Mouse (Mus musculus): ENCODE measurements around the gene Spry2.

The Spry2 gene

GRCm38 (mm10) chr14:105896791-105897568 lies at the start of gene Spry2:
Gene Spry2, minus strand, starts transcription at chr14:105896819.
- DNase-seq (ENCODE audit: low spot score in 2 of 2), result peak; percentile 28 to 36

DNA sequence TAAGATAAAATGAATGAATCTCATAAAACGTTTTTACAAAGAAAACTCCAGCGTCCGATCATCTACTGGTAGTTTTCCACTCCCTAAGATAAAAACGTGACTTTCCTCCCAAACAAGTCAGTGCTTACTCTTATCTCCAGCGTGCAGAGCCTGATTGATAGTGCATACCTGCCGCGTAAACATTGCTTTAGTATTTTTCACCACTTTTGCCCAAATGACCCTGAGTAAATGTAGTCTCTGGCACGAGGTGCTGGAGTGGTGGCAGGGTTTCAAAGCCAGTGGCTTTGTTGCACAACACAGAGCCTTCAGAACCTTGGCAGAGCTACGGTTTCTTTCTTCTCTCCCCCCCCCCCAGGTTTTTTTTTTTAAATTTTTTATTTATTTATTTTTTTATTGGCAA lies 44.7 kb upstream of the Spry2 start:
- no peak for DNase-seq (ENCODE audit: low spot score in 2 of 2)

DNA sequence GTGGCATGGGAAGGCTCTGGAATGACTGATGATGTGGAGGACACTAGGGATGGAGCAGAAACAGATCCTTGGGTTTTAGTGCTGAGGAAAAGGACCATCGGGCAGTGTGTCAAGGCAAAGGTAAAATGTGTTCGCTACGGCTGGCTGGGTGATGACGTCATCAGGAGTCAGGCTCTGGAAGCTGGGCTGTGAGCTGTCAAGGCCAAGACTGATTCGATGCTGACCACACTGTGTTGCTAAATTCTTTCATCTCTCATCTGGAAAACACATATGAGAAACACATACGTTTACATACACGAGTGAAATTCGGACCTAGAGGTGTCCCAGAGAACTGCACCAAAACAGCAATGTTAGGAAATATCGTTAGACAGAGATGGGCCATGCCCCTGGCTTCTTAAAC lies 30.1 kb upstream of the Spry2 start:
- DNase-seq (ENCODE audit: low spot score in 2 of 2), result no peak

DNA sequence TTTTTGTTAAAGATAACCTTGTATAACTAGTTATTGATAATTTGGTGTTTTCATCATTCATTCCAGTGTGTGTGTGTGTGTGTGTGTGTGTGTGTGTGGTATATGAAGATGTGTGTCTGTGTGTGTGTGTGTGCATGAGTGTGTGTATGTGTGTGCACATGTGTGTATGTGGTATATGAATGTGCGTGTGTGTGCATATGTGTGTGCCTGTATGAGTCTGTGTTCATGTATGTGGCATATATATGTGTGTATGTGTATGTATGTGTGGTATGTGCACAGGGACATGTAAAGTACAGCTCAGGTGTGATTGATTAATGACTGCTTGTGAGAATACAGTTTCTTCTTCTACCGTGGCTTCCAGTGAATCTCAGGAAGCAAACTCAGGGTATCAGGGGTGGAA lies 28.7 kb upstream of the Spry2 start:
- no peak for DNase-seq (ENCODE audit: low spot score in 2 of 2)

GRCm38 (mm10) chr14:105924712-105925111 lies 28.1 kb upstream of the Spry2 start:
- DNase-seq (ENCODE audit: low spot score in 2 of 2), result no peak

GRCm38 (mm10) chr14:105922874-105923273 lies 26.3 kb upstream of the Spry2 start:
- no peak for DNase-seq (ENCODE audit: low spot score in 2 of 2)

GRCm38 (mm10) chr14:105922427-105922826 lies 25.8 kb upstream of the Spry2 start:
- DNase-seq (ENCODE audit: low spot score in 2 of 2), result no peak

DNA sequence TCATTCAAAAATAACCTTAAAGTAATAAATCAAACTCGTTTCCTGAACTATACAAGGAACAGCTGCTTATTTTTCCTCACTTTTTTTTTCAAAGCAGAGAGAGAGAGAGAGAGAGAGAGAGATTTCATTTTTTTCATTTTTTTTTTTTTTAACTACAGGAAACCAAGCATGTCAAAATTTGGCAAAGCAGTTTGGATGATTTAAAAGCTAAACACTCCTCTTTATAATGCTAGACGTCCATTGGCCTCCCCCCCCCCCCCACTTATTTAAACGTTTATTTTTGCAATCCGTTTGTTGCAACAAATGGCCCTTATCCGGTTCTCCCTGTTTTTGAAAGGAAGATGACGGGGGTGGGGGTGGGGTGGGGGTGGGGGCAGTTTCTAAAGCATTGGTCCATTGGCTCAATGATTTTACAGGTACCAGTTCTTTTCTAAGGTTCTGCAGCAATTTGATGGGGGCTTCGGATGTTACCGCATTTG lies 24.6 kb upstream of the Spry2 start:
- DNase-seq (ENCODE audit: low spot score in 2 of 2), result no peak

DNA sequence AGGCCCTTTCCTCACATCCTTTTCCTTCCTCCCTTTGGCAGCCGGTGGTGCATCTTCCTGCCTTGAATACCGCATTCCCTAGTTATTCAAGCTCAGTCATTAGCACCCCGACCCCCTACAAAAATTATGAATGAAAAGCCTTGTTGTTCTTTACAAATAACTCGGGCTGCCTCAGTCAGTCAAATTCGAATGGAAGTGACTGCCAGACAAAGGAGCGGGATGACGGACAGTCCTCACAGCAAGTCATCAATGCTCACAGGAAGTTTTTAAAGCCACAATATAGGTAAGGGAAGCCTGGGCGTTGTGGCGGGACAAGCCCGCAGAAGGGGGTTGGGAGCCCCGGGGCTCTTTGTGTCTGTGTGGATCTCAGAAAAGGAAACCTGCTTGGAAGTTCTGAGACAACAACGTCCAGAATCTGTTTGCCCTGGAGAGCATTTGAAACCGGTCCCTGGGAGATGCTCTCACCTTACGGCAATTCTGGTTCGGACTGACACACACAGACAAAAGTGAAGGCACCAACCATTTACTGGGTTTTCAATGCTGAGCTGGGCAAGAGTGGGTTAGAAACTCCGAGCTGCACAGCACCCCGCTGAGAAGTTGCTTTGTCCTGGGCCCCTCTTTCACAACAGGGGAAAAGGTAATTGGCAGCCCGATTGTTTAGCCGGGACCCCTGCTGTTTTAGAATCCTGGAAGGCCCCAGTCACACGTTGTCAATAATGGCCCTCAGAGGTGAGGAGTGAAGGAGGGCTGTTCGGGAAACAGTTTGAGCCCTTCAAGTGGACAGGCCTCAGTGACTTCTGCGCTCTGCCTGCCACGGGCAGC lies 24.0 kb upstream of the Spry2 start:
- DNase-seq (ENCODE audit: low spot score in 2 of 2), result no peak

- no peak for DNase-seq (ENCODE audit: low spot score in 2 of 2)
Observed at GRCm38 (mm10) chr14:105907216-105907615, 10.6 kb upstream of the Spry2 start.

DNA sequence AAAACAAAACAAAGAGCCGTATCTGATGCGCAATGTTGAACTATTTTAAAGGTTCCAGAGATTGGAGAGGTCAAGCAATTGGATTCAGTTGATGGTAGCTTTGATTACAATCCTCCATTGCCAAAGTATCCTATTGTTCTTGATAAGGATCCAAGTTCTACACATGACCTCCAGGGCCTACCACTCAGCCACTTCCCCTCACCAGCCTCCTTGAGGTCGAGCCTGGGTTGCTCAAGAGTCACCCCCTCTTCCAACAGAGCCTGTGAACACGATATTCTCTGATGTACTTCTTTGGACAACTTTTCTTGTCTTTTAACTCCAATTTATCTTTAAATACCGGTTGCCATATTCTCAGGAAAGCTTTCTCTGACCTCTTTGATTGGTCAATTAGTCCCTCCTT lies 9.3 kb upstream of the Spry2 start:
- DNase-seq (ENCODE audit: low spot score in 2 of 2), result no peak

- no peak for DNase-seq (ENCODE audit: low spot score in 2 of 2)
Observed at GRCm38 (mm10) chr14:105905509-105905908, 8.9 kb upstream of the Spry2 start.

DNA sequence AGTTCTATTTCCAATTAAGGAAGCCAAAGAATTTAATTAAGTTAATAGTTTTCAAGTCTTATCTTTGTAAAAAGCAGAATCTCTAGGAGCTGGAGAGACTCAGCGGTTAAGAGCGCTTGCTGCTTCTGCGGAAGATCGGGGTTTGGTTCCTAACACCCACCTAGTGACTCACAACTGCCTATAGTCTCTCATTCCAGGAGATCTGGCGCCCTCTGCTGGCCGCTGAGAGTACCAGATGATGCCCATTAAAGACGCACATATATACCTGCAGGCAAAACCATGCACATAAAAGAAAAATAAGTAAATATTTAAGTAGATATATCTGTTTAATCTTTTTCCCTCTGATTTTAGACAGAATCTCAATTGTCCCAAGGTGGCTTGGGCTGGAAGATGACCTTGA lies 6.2 kb upstream of the Spry2 start:
- DNase-seq (ENCODE audit: low spot score in 2 of 2), result peak; percentile 27 to 29

DNA sequence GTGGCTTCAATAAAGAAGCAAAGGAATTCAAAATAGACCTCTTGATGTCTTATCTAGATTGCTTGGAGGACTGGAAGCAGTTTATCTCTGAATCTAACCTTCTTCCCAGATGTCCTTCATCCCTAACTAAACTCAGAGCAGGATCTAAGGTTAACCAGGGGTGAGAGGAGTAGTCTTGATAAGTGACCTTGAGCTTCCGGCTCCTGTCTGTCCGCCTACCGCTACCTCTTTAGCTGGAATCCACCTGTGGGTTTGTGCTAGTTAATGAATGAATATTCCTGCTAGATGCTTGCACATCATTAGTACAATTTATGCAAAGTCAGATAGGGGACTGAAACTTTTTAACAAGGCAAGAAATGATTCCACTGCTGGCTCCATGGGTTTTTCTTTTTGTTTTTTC lies 4.2 kb upstream of the Spry2 start:
- DNase-seq (ENCODE audit: low spot score in 2 of 2), result no peak

- DNase-seq (ENCODE audit: low spot score in 2 of 2), result no peak
Observed at GRCm38 (mm10) chr14:105899116-105899515, 2.5 kb upstream of the Spry2 start.

DNA sequence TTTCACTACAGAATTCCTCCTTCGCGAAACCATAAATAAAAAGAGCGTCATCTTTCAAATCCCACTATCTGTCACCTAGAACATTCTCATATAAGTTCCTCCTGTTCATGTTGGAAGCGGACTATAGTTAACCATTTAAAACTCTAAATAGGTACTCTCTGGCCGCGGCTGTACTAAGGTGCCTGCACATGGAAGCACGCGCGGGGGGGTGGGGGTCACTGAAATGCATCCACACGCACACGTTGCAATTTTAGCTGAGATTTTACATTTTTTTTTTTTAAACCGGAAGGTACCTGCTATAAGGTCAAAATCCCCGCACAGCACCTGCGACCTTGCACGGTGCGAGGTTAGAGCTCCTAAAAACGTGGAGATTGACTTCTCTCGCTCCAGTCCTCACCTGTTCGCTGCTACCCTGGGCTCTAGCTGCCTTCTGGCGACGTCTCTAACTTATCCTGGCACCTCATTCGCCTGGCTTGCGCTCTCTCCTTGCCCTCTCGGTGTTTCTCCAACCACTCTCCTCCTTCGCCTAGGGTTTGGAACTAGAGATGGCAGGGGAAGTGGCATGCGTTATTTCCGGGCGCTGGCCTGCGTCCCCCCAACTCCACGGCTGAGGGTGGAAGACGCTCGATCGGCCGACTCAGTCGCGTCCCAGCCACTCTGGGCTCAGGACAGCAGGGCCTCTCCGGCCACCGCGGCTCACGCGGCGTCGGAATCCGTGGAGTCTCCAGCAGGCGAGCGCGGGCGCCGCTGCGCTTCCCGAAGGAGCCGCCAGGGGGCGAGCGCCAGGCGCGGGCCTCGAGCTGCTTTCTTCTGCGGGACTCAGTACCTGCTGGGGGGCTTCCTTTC lies 1.9 kb upstream of the Spry2 start:
- peak; percentile 40 to 61 for DNase-seq (ENCODE audit: low spot score in 2 of 2)

DNA sequence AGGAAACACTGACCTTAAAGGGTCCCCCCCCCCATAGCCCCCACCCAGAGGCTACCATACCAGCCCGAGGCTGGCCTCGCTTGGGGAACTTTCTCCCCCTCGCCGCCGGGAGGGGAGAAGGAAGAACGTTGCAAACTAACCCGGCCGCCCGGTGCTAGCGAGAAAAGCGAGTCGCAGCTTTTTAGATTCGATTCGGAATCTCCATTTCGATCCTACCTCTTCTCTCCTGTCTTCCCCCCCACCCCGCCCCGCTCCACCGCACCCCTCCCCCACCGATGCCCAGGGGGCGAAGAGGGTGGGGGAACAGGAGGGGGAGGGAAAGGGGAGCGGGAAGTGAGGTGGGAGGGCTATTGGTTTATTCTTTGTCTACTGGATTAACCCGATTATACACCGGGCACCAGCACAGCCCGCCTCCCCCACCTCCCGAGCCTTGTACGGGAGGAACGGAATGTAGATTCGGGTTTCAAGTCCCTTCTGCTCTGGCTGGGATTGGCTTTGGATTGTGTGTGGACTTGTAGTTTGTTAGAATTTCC lies 1.0 kb upstream of the Spry2 start:
- DNase-seq (ENCODE audit: low spot score in 2 of 2), result no peak

DNA sequence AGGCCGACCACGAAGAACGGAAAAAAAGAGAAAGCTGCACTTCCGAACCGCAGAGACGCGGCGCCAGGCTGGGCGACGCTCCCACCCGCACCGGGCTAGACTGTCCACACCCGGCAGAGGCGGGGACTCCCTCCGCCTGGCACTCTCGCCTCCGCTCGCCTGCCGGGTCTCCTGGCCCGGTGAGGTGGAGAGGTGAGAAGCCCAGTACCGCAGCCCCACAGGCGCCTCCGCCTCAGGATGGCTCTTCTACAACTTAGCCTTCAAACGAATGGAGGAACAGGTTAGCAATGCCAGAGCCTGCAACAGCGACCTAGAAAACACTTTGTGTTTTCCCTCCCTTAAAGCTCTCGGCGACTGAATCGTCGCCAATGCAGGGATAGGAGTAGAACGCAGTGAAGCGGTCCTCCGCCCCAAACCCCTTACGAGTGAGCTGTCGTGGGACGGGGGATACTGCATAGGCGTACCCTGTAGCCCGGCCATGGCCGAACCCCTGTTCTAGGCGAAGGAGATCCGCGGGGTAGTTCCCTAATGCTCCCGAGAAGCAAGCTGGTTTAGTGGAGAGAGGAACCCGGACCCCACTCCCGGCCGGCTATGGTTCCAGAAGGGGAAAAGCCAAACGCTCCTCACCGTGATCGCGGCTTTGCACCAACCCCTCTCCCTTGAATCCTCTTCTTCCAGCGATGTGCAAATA lies 513 bp downstream of the Spry2 start:
- peak in 1 of 2 experiments; percentile 5 for DNase-seq (ENCODE audit: low spot score in 2 of 2)

- peak in 1 of 2 experiments; percentile 4 for DNase-seq (ENCODE audit: low spot score in 2 of 2)
Observed at GRCm38 (mm10) chr14:105894971-105895873, 1.4 kb downstream of the Spry2 start.

GRCm38 (mm10) chr14:105893623-105893995 lies 3.0 kb downstream of the Spry2 start:
- no peak for DNase-seq (ENCODE audit: low spot score in 2 of 2)
